Mouse (Mus musculus) gastrocnemius, postnatal 25 days (tissue): Measurements from ENCODE around the gene Cep57l1. TPM values are rescaled to one million over a fixed set of nuclear protein-coding genes. Genes with fewer than 3 reads are reported as not detected.
"Not testable (repeated sequence)": the region's sequence is repeated elsewhere in the genome, so short reads cannot be mapped to it uniquely, and the experiment has no call there.

Source experiments
- DNase-seq: peaks from one replicate; pipeline ENCODE4 v3.0.0; 2022
- long read RNA-seq, 2 experiments: library from polyadenylated mRNA; stranded (forward); transcript quantifications; one replicate each; pipeline ENCODE4 v2.0.0; 2021
- total RNA-seq, 2 experiments: library from RNA; stranded (reverse); gene quantifications; 1 replicate in 1 of 2; 2 replicates in 1 of 2; pipeline ENCODE4 v1.2.3; 2021

Gene Cep57l1
- total RNA-seq: 1 to 10 TPM; 2.0 to 2.6 TPM
- long read RNA-seq, experiment 1: 0 reads
- long read RNA-seq, experiment 2, partial matches to known transcripts: 3 of 6 reads
- long read RNA-seq, experiment 2, other reads (novel, unspliced or antisense): 1 of 6 reads

DNA sequence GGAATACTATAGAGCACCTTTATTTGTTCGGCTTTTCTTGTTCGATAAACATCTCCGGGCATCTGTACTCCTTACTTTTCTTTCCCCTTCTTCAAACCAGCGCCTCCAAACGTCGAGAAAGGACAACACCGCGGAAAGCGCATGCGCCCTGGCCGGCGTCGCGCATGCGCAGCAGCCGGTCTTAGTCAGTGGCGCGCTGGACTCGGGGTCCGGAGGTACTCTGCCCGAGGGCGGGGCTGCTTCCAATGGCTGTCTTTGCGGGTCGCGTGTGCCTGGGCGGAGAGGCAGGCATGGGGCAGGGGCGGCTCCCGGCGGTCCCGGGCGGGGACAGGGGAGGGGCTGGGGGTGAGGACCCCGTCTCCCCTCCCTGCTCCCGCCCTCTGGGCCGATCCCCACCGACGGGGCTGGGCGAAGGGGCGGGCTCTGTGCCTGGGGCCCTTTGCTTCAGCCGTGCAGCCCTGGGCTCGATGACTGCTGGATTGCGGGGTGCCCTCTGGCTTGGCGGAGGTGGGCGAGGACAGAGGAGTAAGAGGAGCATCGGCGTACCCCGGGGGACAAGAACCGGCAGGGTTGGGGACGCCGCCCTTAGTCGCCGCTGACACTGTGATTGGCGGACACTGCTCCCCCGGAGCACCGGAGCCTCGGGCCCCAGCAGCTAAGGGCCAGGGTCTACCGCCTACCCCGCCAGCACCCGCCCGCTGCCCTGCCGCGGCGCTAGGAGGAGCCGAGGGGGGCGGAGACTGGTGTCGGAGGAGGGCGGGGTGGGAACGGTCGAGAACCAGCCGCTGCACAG lies at the start of gene Cep57l1, which contains the start of gene Sesn1:
TSS of gene Cep57l1 (minus strand) at position 101 of the 793 bp plus-strand sequence.
TSS of gene Sesn1 (plus strand) at position 165 of the 793 bp plus-strand sequence.
- DNase-seq: peak; percentile 96

DNA sequence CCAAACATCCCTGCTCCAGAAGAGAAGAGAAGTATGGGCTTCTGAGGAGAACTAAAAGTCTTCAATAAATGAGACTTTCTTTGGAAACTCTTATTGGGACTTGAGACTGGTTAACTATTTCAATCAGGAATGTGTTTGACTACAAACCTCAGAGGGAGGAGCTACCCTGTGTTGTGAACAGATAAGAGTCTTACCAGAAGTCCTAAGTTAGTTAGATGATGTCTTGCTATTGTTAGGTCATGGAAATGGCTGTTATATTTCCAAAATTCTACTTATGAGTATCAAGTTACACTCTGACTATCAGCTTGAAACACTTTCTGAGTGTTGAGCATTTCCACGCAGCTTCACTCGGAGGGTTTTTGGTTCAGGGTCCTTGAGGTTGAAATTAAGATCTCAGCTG lies 39.0 kb upstream of the Cep57l1 start:
- DNase-seq: no peak

DNA sequence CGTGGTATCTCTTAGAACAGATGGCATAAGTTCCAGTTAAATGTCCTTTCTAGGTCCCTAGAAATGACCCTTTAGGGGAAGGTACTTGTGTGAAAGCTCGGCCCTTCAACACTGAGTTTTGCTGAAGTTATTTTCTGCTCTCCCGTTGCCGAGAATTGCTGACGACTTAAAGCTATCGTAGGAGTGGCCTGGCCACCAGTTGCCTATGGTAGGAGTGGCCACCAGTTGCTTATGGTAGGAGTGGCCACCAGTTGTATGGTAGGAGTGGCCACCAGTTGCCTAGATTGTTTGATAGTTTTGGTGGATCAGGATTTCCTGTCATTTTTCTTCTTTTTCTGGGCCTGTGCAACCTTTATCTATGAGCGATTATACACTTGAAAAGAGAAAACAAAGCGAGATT lies 38.1 kb upstream of the Cep57l1 start:
- DNase-seq: no peak

DNA sequence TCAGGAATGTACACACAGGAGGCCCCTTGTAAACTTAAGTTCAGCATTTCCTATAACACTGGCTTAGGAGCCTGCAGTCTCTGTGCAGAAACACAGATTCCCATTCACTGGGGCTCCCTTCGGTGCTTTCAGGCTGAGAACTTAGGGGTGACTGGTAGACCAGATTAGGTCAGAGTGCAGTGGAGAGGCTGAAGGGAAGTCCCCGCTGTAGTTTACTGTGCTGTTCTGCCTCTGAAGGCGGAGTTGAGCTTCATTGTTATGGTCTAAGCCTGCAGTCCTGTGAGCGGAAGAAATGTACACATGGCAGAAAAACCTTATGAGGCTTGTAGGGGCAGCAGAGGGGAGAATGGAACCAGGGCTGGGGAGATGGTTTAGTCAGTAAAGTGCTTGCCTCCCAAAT lies 29.2 kb upstream of the Cep57l1 start:
- no peak for DNase-seq

DNA sequence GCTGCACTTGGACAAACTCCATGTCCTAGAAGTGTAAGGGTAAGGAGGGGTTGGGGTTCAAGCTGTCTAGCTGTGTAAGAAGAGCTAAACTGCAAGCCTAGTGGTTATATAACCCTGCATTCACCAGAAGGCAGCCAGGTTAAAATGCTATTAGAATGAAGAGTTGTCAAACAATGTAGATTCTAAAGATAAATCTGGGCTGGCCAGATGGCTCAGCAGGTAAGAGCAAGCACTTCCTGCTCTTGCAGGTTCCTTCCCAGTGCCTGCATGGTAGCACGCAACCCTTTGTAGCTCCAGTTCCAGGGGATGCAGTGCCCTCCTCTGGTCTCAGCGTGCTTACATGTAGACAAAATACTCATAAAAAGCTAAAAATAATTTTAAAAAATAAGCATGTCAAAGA lies 24.5 kb upstream of the Cep57l1 start:
- no peak for DNase-seq

DNA sequence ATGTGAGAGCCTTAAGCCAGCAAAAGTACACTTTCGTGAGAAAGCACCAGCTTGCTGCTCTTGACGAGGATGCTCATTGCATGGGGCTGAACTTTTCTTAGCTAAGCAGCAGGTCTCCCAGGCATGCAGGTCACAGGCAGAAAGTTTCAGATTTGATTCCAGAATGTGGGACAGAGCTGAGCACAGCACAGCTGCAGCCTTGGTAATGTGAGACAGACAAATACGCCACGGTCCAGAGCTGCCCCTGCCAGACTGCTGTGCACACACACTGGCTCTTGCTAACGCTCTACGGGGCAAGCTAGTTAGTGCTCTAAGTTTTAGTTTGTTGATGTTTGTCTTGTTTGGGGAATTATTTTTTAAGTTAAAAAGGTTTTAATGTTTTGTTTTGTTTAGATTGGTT lies 22.5 kb upstream of the Cep57l1 start:
- DNase-seq: peak; percentile 71

DNA sequence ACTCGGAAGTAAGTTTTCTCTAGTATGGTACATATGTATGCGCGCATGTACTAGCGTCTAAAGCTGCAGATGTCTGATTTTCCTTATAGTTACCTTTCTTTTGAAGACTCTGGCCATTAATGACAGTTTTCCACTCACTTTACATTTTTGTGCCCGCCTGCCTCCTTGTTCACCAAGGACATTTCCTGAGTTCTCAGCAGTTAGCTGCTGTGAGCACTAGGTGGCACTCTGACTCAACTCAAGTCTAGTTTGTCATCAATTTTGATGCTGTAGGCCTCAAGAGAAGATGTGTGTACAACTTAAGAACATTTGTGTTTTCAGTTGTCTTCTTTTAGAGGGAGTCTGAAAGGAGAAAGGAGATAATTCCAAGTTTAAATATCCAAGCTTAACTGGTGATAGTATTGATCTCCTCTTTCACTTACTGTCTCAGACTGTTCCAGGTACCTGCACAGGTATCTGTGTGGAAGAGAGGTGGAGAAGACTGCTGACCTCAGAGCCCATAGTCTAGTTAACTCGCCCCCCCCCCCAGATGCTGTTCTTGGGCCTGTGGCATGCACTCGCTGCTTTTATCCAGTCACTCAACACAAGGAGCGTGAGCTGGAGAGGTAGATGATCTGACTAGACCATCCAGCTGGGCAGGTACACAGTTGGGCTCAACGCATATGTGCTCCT lies 21.3 kb upstream of the Cep57l1 start:
- peak; percentile 44 for DNase-seq

DNA sequence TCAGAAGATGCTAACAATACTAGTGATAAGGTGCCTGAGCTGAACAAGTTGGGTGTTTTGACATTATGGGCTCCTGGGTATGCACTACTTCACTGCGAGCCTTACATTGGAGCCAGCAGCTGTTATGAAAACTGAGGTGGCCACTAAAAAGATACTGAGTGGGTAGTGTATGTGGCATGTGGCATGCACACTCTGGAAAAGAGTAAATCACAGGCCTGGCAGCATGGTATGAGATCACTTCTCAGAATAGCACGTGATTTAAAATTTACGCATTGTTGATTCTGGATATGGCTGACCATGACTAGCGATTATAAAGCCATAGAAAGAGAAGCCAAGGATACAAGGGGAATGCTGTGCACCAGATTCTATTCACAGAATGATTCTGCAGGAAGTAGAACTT lies 20.8 kb upstream of the Cep57l1 start:
- DNase-seq: no peak

DNA sequence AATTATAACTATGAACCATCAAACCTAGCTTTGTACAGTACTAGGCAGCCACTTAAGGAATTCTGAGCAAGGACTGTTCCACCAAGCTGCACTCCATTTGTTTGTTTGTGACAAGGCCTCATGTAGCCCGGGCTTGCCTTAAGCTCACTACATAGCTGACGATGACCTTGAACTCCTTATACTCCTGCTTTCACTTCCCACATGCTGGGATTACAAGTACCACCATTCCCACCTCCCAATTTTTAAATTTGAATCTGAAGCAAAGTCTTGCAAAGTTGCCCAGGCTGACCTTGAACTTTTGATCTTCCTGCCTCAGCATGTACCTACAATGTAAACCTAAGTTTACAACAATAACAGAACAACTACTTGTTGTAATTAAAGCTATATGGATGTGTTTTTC lies 20.3 kb upstream of the Cep57l1 start:
- DNase-seq: no peak

DNA sequence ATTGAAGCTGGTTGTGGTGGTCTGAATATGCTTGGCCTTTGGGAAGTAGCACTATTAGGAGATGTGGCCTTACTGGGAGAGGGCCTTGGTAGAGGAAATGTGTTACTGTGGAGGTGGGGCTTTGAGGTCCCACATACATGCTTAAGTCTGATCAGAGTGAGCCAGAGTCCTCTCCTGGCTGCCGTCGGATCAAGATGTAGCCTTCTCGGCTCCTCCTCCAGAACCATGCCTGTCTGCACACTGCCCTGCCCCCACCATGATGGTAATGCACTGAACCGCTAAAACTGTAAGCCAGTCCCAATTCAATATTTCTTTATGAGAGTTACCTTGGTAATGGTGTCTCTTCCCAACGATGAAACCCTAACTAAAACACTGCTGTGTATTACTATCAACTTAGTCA lies 19.5 kb upstream of the Cep57l1 start:
- no peak for DNase-seq

DNA sequence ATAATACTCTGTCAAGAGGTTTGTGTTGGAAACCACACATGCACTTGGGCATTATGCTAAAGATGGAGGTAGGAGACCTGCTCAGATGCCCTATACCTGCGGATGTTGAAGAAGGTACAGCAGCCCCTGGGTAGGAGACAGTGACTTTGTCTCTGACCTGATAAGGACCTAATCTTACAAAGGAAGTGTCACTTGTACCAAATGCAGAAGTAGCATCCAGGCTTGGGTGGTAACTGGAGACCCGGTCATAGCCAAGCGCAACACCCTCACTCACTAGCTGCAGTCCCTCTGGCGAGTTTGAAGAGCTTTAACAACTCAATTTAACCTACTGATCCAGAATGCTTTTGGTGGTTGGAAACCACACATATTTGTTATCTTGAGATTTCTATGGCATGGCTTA lies 18.1 kb upstream of the Cep57l1 start:
- no peak for DNase-seq

DNA sequence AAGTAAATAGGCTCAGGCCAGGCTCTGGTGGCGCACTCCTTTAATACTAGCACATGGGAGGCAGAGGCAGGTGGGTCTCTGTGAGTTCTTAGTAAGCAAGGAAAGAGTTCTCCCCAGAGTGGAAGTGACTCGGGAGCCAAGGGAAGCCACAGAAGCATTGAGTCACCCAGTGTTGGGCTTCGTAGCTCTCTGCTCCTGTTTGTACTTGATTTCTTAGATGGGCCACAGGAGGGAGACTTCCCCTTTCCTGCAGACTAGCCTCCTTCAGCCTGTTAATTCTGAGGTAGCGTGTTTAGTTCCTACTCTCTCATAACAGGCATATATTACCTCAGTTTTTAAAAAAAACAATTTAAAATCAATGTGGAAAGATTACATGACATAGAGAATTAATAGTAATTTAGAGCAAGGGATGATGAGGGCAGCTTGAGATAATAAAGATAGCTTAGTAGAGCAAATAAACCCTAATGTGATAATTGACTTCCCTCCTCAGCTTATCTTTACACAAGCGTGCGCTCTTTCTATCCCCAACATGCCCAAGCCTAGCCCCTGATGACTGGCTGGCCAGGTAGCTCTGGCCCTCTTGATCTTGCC lies 16.9 kb upstream of the Cep57l1 start:
- no peak for DNase-seq

DNA sequence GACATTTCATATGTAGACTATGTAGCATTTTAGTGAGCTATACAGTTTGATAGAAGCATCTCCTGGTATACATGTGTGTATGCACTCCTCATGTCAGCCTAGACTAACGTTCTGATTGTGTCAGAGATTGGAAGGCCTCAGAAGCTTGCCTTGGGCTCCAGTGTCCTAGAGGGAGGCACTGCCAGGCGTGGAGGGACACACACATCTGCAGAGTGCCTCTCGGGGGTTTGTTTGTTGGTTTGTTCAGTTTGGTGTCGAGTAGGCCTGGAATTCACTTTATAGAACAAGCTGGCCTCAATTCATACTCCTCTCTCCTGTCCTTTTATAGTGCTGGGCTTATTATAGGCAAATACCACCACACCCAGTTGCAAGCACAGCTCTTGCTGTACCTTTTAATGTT lies 16.3 kb upstream of the Cep57l1 start:
- DNase-seq: no peak

DNA sequence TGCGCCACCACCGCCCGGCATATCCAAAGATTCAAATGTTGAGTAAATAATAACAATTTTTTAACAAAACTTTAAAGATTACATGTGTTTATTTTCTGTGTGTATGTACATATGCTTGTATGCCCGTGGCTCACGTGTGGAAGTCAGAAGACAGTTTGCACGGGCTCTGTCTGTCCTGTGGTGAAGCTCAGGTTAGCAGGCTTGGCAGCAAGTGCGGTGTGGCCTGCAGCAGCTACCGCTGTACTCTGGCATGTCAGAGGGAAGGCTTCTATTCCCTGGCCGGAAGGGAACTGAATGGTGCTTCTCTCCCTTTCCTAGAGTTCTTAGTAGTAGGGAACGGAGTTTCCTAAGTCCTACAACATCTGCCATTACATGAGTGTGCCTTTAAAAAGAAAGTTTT lies 15.4 kb upstream of the Cep57l1 start:
- DNase-seq: no peak

DNA sequence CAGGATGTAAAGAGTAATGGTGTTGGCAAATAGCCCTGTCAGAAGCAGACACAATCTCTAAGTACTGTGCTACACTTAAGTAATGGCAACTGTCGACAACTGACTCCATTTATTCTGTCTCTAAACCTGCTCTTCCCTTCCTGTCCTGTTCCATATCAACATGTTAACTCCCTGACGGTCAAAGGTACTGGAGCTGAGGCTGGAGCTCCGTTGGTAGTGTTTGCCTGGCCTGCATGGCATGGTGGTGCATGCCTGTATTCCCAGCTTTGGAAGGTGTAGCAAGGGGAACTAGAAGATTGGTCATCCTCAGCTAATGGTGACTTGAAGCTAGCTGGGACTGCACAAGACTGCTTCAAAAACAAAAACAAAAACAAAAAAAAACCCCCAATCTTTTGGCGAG lies 14.2 kb upstream of the Cep57l1 start:
- DNase-seq: no peak

DNA sequence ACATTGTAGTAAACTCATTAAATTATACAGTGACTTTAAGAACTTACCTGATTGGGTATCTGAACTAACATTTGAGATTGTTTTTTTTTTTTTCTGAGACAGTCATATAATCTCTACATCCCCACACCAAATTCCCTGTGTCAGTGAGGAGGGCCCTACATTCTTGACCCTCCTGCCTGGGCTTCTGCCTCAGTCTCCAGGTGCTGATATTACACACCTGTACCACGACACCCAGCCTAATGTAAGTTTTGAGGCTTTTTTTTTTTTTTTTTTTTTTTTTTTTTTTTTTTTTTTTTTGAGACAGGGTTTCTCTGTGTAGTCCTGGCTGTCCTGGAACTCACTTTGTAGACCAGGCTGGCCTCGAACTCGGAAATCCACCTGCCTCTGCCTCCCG lies 13.6 kb upstream of the Cep57l1 start:
- not testable (repeated sequence) for DNase-seq

DNA sequence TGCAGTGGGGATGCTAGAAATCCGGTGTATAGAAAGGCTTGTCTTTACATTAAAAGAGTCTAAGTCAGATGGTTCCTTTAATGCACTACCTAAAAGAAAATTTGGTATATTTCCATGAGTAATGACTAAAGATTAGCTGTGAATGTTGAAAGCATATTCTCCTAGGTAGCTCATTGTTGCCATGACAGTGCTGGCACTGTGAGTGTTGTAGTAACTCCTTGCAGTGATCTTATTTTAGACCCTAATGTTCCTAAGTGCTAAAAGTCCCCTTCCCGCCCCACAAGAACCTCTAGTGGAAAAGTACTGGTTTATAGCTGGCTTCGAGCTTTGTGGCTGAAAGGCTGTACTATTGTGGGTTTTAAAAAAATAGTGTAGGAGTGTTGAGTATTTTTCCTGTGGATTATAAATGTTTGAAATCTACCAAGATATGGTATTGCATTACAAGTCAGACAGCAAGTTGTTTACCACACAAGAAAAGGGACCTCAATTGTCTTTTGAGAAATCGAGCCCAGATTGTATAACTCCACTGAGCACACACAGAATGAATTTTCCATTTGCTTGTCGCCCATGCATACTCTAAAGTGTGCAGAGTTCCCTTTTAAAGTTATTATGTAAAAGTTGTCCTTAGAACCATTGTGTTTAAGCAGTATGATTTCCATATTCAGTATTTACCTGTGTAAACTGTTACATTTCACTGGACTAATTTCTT lies 13.1 kb upstream of the Cep57l1 start:
- no peak for DNase-seq

DNA sequence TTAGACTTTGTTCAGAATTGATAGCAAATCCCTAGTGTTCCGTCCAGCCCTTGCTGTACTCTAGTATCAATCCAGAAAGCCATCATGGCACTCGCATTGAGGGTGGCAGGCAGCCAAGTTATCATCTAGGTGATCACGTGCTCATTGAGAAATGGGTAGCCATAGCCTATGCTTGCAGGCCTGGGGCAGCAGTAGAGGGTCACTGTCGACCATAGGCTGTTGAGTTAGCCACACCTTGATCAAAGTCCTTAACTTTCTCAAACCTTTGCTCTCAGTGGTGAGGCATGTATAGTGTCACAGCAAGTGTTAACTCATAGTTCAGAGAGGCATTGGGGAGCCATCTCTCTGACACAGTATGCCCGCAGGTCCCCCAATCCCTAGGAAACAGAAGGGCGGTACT lies 11.5 kb upstream of the Cep57l1 start:
- DNase-seq: no peak

DNA sequence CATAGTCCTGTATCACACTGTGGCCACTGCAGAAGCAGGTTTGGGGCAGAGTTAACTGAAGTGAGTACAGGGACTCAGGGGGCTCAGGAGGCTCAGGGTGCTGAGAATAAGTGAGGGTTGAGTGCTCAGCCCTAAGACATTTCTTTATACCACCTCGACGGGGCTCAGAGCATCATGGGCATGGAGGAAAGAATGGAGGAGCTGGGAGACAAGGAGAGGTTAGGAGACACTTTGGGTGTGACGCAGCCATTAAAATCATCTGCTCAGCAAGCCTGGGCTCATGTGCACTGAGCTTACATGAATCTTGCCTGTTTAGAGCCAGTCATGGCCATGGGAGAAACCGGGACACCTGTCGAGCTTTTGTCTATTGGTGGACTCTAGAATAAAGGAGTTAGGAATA lies 10.7 kb upstream of the Cep57l1 start:
- no peak for DNase-seq

DNA sequence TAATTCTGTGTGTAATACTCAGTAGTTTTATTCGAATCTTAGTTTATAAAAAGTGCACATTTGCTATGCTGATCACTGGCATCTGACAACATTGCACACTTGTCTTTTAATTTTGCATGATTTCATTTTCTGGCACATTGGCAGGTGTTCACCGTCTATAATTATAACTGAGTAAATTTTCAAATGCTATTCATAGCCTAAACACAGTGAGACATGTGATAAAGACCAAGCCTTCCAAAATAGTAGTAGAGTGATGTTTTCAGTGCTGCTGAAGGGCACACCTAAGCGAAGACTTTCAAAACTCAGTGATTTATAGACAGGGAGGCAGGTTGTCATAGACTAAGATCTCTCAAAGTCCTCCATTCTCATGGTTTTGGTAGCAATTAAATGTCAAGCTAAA lies 9.6 kb upstream of the Cep57l1 start:
- no peak for DNase-seq

DNA sequence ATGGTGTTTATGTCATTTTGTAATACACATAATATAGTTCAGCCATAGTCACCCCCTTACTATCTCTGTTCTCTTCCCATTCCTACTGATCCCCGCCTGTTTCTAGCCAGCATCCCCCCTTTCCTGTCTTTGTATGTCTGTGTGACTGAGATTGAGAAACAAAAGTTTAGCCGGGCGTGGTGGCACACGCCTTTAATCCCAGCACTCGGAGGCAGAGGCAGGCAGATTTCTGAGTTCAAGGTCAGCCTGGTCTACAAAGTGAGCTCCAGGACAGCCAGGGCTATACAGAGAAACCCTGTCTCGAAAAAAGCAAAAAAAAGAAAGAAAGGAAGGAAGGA lies 9.0 kb upstream of the Cep57l1 start:
- DNase-seq: not testable (repeated sequence)

DNA sequence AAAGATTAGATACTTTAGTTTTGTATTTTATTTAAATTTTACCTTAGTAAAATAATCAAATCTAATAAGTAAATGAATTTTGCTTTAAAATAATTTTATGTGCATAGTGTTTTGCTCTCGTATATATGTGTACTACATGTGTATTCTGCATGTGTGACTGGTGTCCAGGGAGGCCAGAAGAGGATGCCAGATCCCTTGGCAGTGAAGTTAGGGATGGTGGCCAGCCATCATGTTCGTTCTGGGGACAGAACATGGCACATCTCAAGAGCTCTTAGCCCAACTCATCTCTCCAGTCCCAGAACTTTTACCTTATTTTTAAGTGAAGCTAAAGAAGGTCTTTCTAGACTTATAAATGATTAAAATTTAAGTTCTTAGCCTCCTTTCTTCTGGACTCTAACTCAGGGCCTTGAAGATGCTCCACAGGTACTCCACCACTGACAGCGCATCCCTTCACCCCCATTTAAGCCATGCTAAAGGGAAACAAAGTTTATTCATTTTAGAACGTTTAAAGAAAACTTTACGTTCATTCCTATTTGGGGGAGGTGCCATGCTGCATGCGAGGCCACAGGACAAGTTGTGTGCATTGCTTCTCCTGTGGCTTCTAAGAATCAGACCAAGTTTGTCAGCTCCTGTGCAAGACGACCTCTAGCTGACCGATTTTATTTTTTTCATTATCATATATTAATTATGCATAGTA lies 8.5 kb upstream of the Cep57l1 start:
- DNase-seq: no peak
